Mouse (Mus musculus): ENCODE data around the gene Adgrd1. TPM values are rescaled to one million over a fixed set of nuclear protein-coding genes. Genes with fewer than 3 reads are reported as not detected.

Adgrd1 gene
- polyA plus RNA-seq, 1 experiment from 2014 or later: 0.15 TPM

- no peaks in the 10 kb centered on the region for H3K36me3 ChIP-seq (ENCODE audit: control insufficient read depth, insufficient read depth, low read length)
- 92% methylated on average over 5 of the region's 5 CpGs for WGBS
- H3K4me1 ChIP-seq (ENCODE audit: control insufficient read depth, insufficient read depth, low read length): peaks cover 5% of the 10 kb centered on the region; the same call in 1 of the 2 replicates
- no peak overlapping the region for H3K4me3 ChIP-seq (ENCODE audit: low read depth, low read length)
- H3K27ac ChIP-seq (ENCODE audit: low read depth, low read length): no peak overlapping the region
- no peaks in the 10 kb centered on the region for H3K27me3 ChIP-seq (replicated peaks; ENCODE audit: control insufficient read depth, insufficient read depth, low read length)
- H3K4me2 ChIP-seq (ENCODE audit: low read length): no peak overlapping the region
- DNase-seq (ENCODE audit: low spot score) (no peak), ATAC-seq (no peak)
- H3K9ac ChIP-seq (ENCODE audit: low read length): no peak overlapping the region
- H3K9me3 ChIP-seq (replicated peaks; ENCODE audit: control insufficient read depth, low read length): no peaks in the 10 kb centered on the region
These were observed 19.3 kb upstream of the Adgrd1 start for GRCm38 (mm10) chr5:129077240-129077639.

DNA sequence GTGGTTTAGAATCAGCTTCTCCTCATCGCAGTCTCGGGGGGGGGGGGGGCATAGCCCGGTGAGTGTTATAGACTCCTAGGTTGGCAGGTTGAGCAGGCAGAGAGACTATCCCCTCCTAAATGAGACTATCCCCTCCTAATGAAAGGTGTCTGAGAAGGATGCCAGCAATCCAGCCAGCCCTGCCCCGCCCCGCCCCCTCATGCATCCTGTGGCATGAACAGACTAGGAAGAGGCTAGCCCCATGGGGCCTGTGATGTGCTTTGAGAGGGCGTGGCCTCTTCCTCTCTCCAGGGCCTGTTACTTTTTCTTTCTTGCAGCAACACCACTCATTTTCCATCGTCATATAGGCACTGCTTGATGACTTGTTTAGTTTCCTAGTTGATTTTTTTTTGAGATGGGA lies 15.0 kb upstream of the Adgrd1 start:
- no peak overlapping the region for H3K4me3 ChIP-seq (ENCODE audit: low read depth, low read length)
- no peaks in the 10 kb centered on the region for H3K9me3 ChIP-seq (replicated peaks; ENCODE audit: control insufficient read depth, low read length)
- DNase-seq (ENCODE audit: low spot score) (no peak), ATAC-seq (no peak)
- H3K36me3 ChIP-seq (ENCODE audit: control insufficient read depth, insufficient read depth, low read length): no peaks in the 10 kb centered on the region
- H3K9ac ChIP-seq (ENCODE audit: low read length): no peak overlapping the region
- 90% methylated on average over 7 of the region's 7 CpGs for WGBS
- no peaks in the 10 kb centered on the region for H3K27me3 ChIP-seq (replicated peaks; ENCODE audit: control insufficient read depth, insufficient read depth, low read length)
- H3K4me1 ChIP-seq (ENCODE audit: control insufficient read depth, insufficient read depth, low read length): no peaks in the 10 kb centered on the region
- no peak overlapping the region for H3K27ac ChIP-seq (ENCODE audit: low read depth, low read length)
- no peak overlapping the region for H3K4me2 ChIP-seq (ENCODE audit: low read length)

- no peak overlapping the region for H3K4me2 ChIP-seq (ENCODE audit: low read length)
- no peaks in the 10 kb centered on the region for H3K36me3 ChIP-seq (ENCODE audit: control insufficient read depth, insufficient read depth, low read length)
- no peak overlapping the region for H3K9ac ChIP-seq (ENCODE audit: low read length)
- H3K27ac ChIP-seq (ENCODE audit: low read depth, low read length): no peak overlapping the region
- H3K9me3 ChIP-seq (replicated peaks; ENCODE audit: control insufficient read depth, low read length): no peaks in the 10 kb centered on the region
- ATAC-seq (no peak), DNase-seq (ENCODE audit: low spot score) (no peak)
- no peaks in the 10 kb centered on the region for H3K4me1 ChIP-seq (ENCODE audit: control insufficient read depth, insufficient read depth, low read length)
- H3K4me3 ChIP-seq (ENCODE audit: low read depth, low read length): no peak overlapping the region
- no peaks in the 10 kb centered on the region for H3K27me3 ChIP-seq (replicated peaks; ENCODE audit: control insufficient read depth, insufficient read depth, low read length)
- WGBS: 89% methylated on average over 10 of the region's 10 CpGs
These were observed 11.4 kb upstream of the Adgrd1 start for GRCm38 (mm10) chr5:129085153-129085552.

DNA sequence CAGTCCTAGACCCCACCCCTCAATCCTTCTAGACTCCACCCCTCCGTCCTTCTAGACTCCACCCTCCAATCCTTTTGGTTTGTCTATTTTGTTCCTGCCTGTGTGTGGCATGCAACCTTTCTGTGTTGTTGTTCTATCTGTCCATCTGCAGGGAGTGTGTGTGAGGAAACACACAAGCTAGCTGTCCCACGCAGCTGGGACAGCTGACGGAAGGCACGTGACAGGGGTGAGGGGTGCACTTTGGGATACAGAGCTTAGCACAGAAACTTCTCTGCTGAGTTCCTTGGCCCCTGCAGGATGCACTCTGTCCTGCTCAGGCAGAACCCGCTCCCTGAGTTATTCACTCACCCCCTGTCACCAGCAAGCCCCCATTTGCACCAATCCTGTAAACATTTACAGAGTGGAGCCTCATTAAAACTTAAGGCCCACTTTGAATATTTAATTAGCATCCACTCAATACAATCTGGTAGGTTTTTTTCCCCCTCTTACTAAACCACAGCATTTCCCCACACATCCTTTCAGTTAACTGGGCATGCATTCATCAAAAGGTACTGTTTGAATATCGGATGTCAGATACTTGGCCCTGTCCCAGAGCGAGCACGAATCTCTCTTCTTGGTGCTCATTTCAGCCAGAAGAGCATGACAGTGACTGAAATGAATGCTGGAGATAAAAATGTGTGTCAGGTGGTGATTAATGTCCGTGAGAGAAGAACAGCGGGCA lies 4.0 kb upstream of the Adgrd1 start:
- Histone ChIP-seq H3K27ac (ENCODE audit: low read depth, low read length) (no peak overlapping the region), H3K27me3 (replicated peaks; ENCODE audit: control insufficient read depth, insufficient read depth, low read length) (0 out of 2 replicates have a peak, but pooled peaks cover 2% of the 10 kb centered on the region), H3K4me2 (ENCODE audit: low read length) (no peak overlapping the region), H3K36me3 (ENCODE audit: control insufficient read depth, insufficient read depth, low read length) (no peaks in the 10 kb centered on the region), H3K4me1 (ENCODE audit: control insufficient read depth, insufficient read depth, low read length) (no peaks in the 10 kb centered on the region), H3K9me3 (replicated peaks; ENCODE audit: control insufficient read depth, low read length) (no peaks in the 10 kb centered on the region), H3K4me3 (ENCODE audit: low read depth, low read length) (no peak overlapping the region), H3K9ac (ENCODE audit: low read length) (no peak overlapping the region)
- DNase-seq (ENCODE audit: low spot score) (peak; percentile 68), ATAC-seq (peak; percentile 87)
- 34% methylated on average over 10 of the region's 10 CpGs for WGBS

- H3K4me2 ChIP-seq (ENCODE audit: low read length): no peak overlapping the region
- H3K9me3 ChIP-seq (replicated peaks; ENCODE audit: control insufficient read depth, low read length): no peaks in the 10 kb centered on the region
- 73% methylated on average over 4 of the region's 4 CpGs for WGBS
- no peak overlapping the region for H3K27ac ChIP-seq (ENCODE audit: low read depth, low read length)
- no peaks in the 10 kb centered on the region for H3K4me1 ChIP-seq (ENCODE audit: control insufficient read depth, insufficient read depth, low read length)
- ATAC-seq (no peak), DNase-seq (ENCODE audit: low spot score) (no peak)
- no peaks in the 10 kb centered on the region for H3K36me3 ChIP-seq (ENCODE audit: control insufficient read depth, insufficient read depth, low read length)
- no peak overlapping the region for H3K4me3 ChIP-seq (ENCODE audit: low read depth, low read length)
- H3K27me3 ChIP-seq (replicated peaks; ENCODE audit: control insufficient read depth, insufficient read depth, low read length): 0 out of 2 replicates have a peak, but pooled peaks cover 2% of the 10 kb centered on the region
- H3K9ac ChIP-seq (ENCODE audit: low read length): no peak overlapping the region
These were observed 3.4 kb upstream of the Adgrd1 start for GRCm38 (mm10) chr5:129093158-129093557.

GRCm38 (mm10) chr5:129094236-129094635 lies 2.3 kb upstream of the Adgrd1 start:
- Histone ChIP-seq H3K9me3 (replicated peaks; ENCODE audit: control insufficient read depth, low read length) (no peaks in the 10 kb centered on the region), H3K4me1 (ENCODE audit: control insufficient read depth, insufficient read depth, low read length) (no peaks in the 10 kb centered on the region), H3K9ac (ENCODE audit: low read length) (no peak overlapping the region), H3K4me3 (ENCODE audit: low read depth, low read length) (no peak overlapping the region), H3K27ac (ENCODE audit: low read depth, low read length) (no peak overlapping the region), H3K4me2 (ENCODE audit: low read length) (no peak overlapping the region), H3K36me3 (ENCODE audit: control insufficient read depth, insufficient read depth, low read length) (no peaks in the 10 kb centered on the region), H3K27me3 (replicated peaks; ENCODE audit: control insufficient read depth, insufficient read depth, low read length) (0 out of 2 replicates have a peak, but pooled peaks cover 2% of the 10 kb centered on the region)
- WGBS: 71% methylated on average over 5 of the region's 5 CpGs
- ATAC-seq (no peak), DNase-seq (ENCODE audit: low spot score) (no peak)

GRCm38 (mm10) chr5:129104043-129104442 lies 7.5 kb downstream of the Adgrd1 start:
- Histone ChIP-seq H3K4me1 (ENCODE audit: control insufficient read depth, insufficient read depth, low read length) (no peaks in the 10 kb centered on the region), H3K4me3 (ENCODE audit: low read depth, low read length) (no peak overlapping the region), H3K9me3 (replicated peaks; ENCODE audit: control insufficient read depth, low read length) (no peaks in the 10 kb centered on the region), H3K36me3 (ENCODE audit: control insufficient read depth, insufficient read depth, low read length) (no peaks in the 10 kb centered on the region), H3K27me3 (replicated peaks; ENCODE audit: control insufficient read depth, insufficient read depth, low read length) (no peaks in the 10 kb centered on the region), H3K9ac (ENCODE audit: low read length) (no peak overlapping the region), H3K27ac (ENCODE audit: low read depth, low read length) (no peak overlapping the region), H3K4me2 (ENCODE audit: low read length) (no peak overlapping the region)
- WGBS: 40% methylated on average over 4 of the region's 4 CpGs
- no peak for ATAC-seq
- no peak for DNase-seq (ENCODE audit: low spot score)

GRCm38 (mm10) chr5:129111729-129112128 lies 15.2 kb downstream of the Adgrd1 start:
- Histone ChIP-seq H3K9me3 (replicated peaks; ENCODE audit: control insufficient read depth, low read length) (no peaks in the 10 kb centered on the region), H3K4me3 (ENCODE audit: low read depth, low read length) (no peak overlapping the region), H3K27me3 (replicated peaks; ENCODE audit: control insufficient read depth, insufficient read depth, low read length) (no peaks in the 10 kb centered on the region), H3K4me2 (ENCODE audit: low read length) (no peak overlapping the region), H3K36me3 (ENCODE audit: control insufficient read depth, insufficient read depth, low read length) (no peaks in the 10 kb centered on the region), H3K9ac (ENCODE audit: low read length) (no peak overlapping the region), H3K27ac (ENCODE audit: low read depth, low read length) (no peak overlapping the region), H3K4me1 (ENCODE audit: control insufficient read depth, insufficient read depth, low read length) (no peaks in the 10 kb centered on the region)
- 59% methylated on average over 8 of the region's 8 CpGs for WGBS
- ATAC-seq (no peak), DNase-seq (ENCODE audit: low spot score) (no peak)

DNA sequence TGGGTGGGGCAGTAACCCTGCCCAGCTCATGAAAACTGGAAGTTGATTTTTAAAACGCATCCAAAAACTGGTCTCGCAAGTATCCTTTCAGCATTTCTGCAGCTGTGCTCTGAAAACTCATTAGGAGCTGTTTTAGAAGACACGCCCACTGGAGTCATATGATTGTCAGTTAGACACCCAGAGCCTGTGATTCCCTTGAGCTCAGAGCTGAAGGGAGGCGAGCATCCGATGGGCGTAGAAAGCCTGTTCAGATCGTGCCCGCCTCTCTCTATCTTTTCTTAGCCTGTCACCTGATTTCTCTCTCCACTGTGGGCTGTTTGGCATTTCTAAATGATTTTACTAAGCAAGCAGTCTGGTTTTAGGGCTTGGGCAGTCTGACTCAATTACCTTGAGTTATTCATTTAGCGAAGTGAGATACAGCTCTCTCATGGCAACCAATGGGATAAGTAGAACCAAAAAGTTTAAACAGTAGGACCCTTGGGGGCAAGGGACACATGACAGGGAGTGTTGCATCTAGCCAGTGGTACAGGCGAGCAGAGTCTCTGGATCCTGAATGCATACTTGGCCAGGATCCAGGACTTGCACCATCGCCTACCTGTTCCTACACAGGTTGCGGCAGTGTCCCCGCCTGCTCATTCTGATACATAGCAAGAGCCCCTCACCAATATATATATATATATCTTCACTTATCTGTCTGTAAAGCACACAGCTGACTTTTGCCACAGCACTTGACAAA lies 17.4 kb downstream of the Adgrd1 start:
- Histone ChIP-seq H3K36me3 (ENCODE audit: control insufficient read depth, insufficient read depth, low read length) (no peaks in the 10 kb centered on the region), H3K27ac (ENCODE audit: low read depth, low read length) (no peak overlapping the region), H3K27me3 (replicated peaks; ENCODE audit: control insufficient read depth, insufficient read depth, low read length) (no peaks in the 10 kb centered on the region), H3K9ac (ENCODE audit: low read length) (no peak overlapping the region), H3K4me2 (ENCODE audit: low read length) (no peak overlapping the region), H3K4me3 (ENCODE audit: low read depth, low read length) (no peak overlapping the region), H3K9me3 (replicated peaks; ENCODE audit: control insufficient read depth, low read length) (no peaks in the 10 kb centered on the region), H3K4me1 (ENCODE audit: control insufficient read depth, insufficient read depth, low read length) (peaks cover 3% of the 10 kb centered on the region; the same call in 1 of the 2 replicates)
- peak; percentile 69 for DNase-seq (ENCODE audit: low spot score)
- 71% methylated on average over 13 of the region's 13 CpGs for WGBS
- peak; percentile 69; the same call in 1 of the 2 replicates for ATAC-seq

Data from forebrain, embryonic 14.5 days (tissue).